Mouse (Mus musculus): Measurements from ENCODE around the gene Tshz2. TPM values are rescaled to one million over a fixed set of nuclear protein-coding genes. Genes with fewer than 3 reads are reported as not detected.

Tshz2 gene
- polyA plus RNA-seq, 1 experiment from 2014 or later, result 1.0 TPM

GRCm38 (mm10) chr2:169636414-169636813 lies 3.6 kb downstream of the Tshz2 start:
- no peak overlapping the region for H3K4me2 ChIP-seq (ENCODE audit: low read depth, low read length)
- no peaks in the 10 kb centered on the region; the same call in 1 of the 2 replicates for H3K4me1 ChIP-seq (ENCODE audit: control insufficient read depth, low read depth, low read length)
- no peaks in the 10 kb centered on the region for H3K9me3 ChIP-seq (replicated peaks; ENCODE audit: control insufficient read depth, low read length)
- ATAC-seq (ENCODE audit: low read depth), result no peak
- 64% methylated on average over 4 of the region's 4 CpGs for WGBS (ENCODE audit: insufficient replicate concordance)
- no peak overlapping the region for H3K4me3 ChIP-seq (ENCODE audit: low read depth, low read length)
- H3K27me3 ChIP-seq (ENCODE audit: control insufficient read depth, insufficient read depth, low read depth, low read length), result peaks cover 3% of the 10 kb centered on the region; the same call in 1 of the 2 replicates
- H3K36me3 ChIP-seq (ENCODE audit: control insufficient read depth, insufficient read depth), result no peaks in the 10 kb centered on the region
- no peak overlapping the region for H3K9ac ChIP-seq (ENCODE audit: low read depth, low read length)
- no peak overlapping the region for H3K27ac ChIP-seq (ENCODE audit: low read length)

- Histone ChIP-seq H3K9ac (ENCODE audit: low read depth, low read length) (no peak overlapping the region), H3K9me3 (replicated peaks; ENCODE audit: control insufficient read depth, low read length) (no peaks in the 10 kb centered on the region), H3K36me3 (ENCODE audit: control insufficient read depth, insufficient read depth) (no peaks in the 10 kb centered on the region), H3K27me3 (ENCODE audit: control insufficient read depth, insufficient read depth, low read depth, low read length) (no peaks in the 10 kb centered on the region), H3K4me3 (ENCODE audit: low read depth, low read length) (no peak overlapping the region), H3K4me1 (ENCODE audit: control insufficient read depth, low read depth, low read length) (no peaks in the 10 kb centered on the region), H3K27ac (ENCODE audit: low read length) (no peak overlapping the region), H3K4me2 (ENCODE audit: low read depth, low read length) (no peak overlapping the region)
- no peak for ATAC-seq (ENCODE audit: low read depth)
- WGBS (ENCODE audit: insufficient replicate concordance), result 67% methylated on average over 14 of the region's 14 CpGs
These were observed 8.7 kb downstream of the Tshz2 start for GRCm38 (mm10) chr2:169641547-169641946.

- no peaks in the 10 kb centered on the region for H3K4me1 ChIP-seq (ENCODE audit: control insufficient read depth, low read depth, low read length)
These were observed 9.6 kb downstream of the Tshz2 start for GRCm38 (mm10) chr2:169642420-169642819.

GRCm38 (mm10) chr2:169647091-169647490 lies 14.3 kb downstream of the Tshz2 start:
- H3K9ac ChIP-seq (ENCODE audit: low read depth, low read length), result no peak overlapping the region
- no peak for ATAC-seq (ENCODE audit: low read depth)
- no peaks in the 10 kb centered on the region for H3K9me3 ChIP-seq (replicated peaks; ENCODE audit: control insufficient read depth, low read length)
- H3K4me1 ChIP-seq (ENCODE audit: control insufficient read depth, low read depth, low read length), result no peaks in the 10 kb centered on the region
- H3K4me2 ChIP-seq (ENCODE audit: low read depth, low read length), result no peak overlapping the region
- no peak overlapping the region for H3K27ac ChIP-seq (ENCODE audit: low read length)
- H3K27me3 ChIP-seq (ENCODE audit: control insufficient read depth, insufficient read depth, low read depth, low read length), result no peaks in the 10 kb centered on the region
- no peak overlapping the region for H3K4me3 ChIP-seq (ENCODE audit: low read depth, low read length)
- no peaks in the 10 kb centered on the region for H3K36me3 ChIP-seq (ENCODE audit: control insufficient read depth, insufficient read depth)
- WGBS (ENCODE audit: insufficient replicate concordance), result 75% methylated on average over 7 of the region's 7 CpGs

More at GRCm38 (mm10) chr2:169642420-169642819, 9.6 kb downstream of the Tshz2 start:
- H3K4me2 ChIP-seq (ENCODE audit: low read depth, low read length), result no peak overlapping the region
- H3K9me3 ChIP-seq (replicated peaks; ENCODE audit: control insufficient read depth, low read length), result no peaks in the 10 kb centered on the region
- WGBS (ENCODE audit: insufficient replicate concordance), result 66% methylated on average over 8 of the region's 8 CpGs
- no peaks in the 10 kb centered on the region for H3K27me3 ChIP-seq (ENCODE audit: control insufficient read depth, insufficient read depth, low read depth, low read length)
- ATAC-seq (ENCODE audit: low read depth), result no peak
- no peaks in the 10 kb centered on the region for H3K36me3 ChIP-seq (ENCODE audit: control insufficient read depth, insufficient read depth)
- no peak overlapping the region for H3K4me3 ChIP-seq (ENCODE audit: low read depth, low read length)
- no peak overlapping the region for H3K9ac ChIP-seq (ENCODE audit: low read depth, low read length)
- no peak overlapping the region for H3K27ac ChIP-seq (ENCODE audit: low read length)

- no peaks in the 10 kb centered on the region for H3K4me1 ChIP-seq (ENCODE audit: control insufficient read depth, low read depth, low read length)
- H3K9ac ChIP-seq (ENCODE audit: low read depth, low read length), result no peak overlapping the region
- no peaks in the 10 kb centered on the region for H3K27me3 ChIP-seq (ENCODE audit: control insufficient read depth, insufficient read depth, low read depth, low read length)
- no peaks in the 10 kb centered on the region for H3K36me3 ChIP-seq (ENCODE audit: control insufficient read depth, insufficient read depth)
- no peak for ATAC-seq (ENCODE audit: low read depth)
- H3K4me3 ChIP-seq (ENCODE audit: low read depth, low read length), result no peak overlapping the region
- no peaks in the 10 kb centered on the region for H3K9me3 ChIP-seq (replicated peaks; ENCODE audit: control insufficient read depth, low read length)
- 49% methylated on average over 7 of the region's 7 CpGs for WGBS (ENCODE audit: insufficient replicate concordance)
- H3K27ac ChIP-seq (ENCODE audit: low read length), result no peak overlapping the region
- no peak overlapping the region for H3K4me2 ChIP-seq (ENCODE audit: low read depth, low read length)
These were observed 16.6 kb downstream of the Tshz2 start for GRCm38 (mm10) chr2:169649262-169649885.

DNA sequence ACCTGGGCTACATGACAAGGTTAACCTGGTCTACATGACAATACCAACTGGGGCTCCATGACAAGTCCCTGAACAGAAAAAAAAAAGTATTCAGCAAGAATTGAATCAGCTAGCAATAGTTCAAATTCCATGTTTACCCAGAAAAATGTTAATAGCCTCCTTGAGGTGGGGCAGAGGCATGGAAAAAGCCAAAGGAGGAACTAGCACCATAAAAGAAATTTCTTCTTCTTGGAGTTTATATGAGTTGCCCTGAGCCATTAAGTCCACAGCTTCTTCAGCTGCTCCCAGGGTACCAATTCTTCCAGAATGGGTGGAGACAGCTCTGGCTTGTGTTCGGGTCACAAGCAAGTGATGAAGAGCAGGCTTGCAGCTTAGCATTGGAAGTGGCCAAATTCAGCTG lies 20.5 kb downstream of the Tshz2 start:
- no peak overlapping the region for H3K9ac ChIP-seq (ENCODE audit: low read depth, low read length)
- H3K27me3 ChIP-seq (ENCODE audit: control insufficient read depth, insufficient read depth, low read depth, low read length), result no peaks in the 10 kb centered on the region
- H3K27ac ChIP-seq (ENCODE audit: low read length), result no peak overlapping the region
- no peaks in the 10 kb centered on the region for H3K36me3 ChIP-seq (ENCODE audit: control insufficient read depth, insufficient read depth)
- H3K9me3 ChIP-seq (replicated peaks; ENCODE audit: control insufficient read depth, low read length), result no peaks in the 10 kb centered on the region
- no peak overlapping the region for H3K4me3 ChIP-seq (ENCODE audit: low read depth, low read length)
- WGBS (ENCODE audit: insufficient replicate concordance), result 46% methylated on average over 1 of the region's 1 CpGs
- no peak for ATAC-seq (ENCODE audit: low read depth)
- no peak overlapping the region for H3K4me2 ChIP-seq (ENCODE audit: low read depth, low read length)
- no peaks in the 10 kb centered on the region for H3K4me1 ChIP-seq (ENCODE audit: control insufficient read depth, low read depth, low read length)

DNA sequence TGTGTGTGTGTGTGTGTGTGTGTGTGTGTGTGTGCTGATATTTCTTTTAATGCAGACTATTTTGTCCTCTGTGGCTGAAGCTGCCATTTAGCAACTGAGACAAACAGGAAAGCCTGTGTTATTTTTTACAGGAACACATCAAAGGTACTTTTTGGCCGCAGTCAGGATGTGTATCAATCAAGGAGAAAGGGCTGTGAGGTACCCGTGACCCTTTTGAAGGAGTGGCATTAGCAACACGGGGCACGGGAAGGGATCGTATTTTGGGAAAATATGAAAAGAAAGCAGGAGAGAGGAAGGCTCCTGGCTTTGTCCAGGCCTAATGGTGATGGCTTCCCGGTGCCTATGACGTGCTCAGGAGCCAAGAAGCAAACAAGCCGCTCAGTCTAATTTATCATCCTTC lies 31.0 kb downstream of the Tshz2 start:
- no peak for ATAC-seq (ENCODE audit: low read depth)
- WGBS (ENCODE audit: insufficient replicate concordance), result 52% methylated on average over 8 of the region's 8 CpGs
- Histone ChIP-seq H3K4me2 (ENCODE audit: low read depth, low read length) (no peak overlapping the region), H3K36me3 (ENCODE audit: control insufficient read depth, insufficient read depth) (no peaks in the 10 kb centered on the region), H3K9me3 (replicated peaks; ENCODE audit: control insufficient read depth, low read length) (no peaks in the 10 kb centered on the region), H3K4me1 (ENCODE audit: control insufficient read depth, low read depth, low read length) (no peaks in the 10 kb centered on the region), H3K9ac (ENCODE audit: low read depth, low read length) (no peak overlapping the region), H3K27ac (ENCODE audit: low read length) (no peak overlapping the region), H3K4me3 (ENCODE audit: low read depth, low read length) (no peak overlapping the region), H3K27me3 (ENCODE audit: control insufficient read depth, insufficient read depth, low read depth, low read length) (no peaks in the 10 kb centered on the region)

- no peak overlapping the region for H3K9ac ChIP-seq (ENCODE audit: low read depth, low read length)
- no peak overlapping the region for H3K27ac ChIP-seq (ENCODE audit: low read length)
- no peaks in the 10 kb centered on the region for H3K36me3 ChIP-seq (ENCODE audit: control insufficient read depth, insufficient read depth)
- WGBS (ENCODE audit: insufficient replicate concordance), result 56% methylated on average over 7 of the region's 7 CpGs
- no peak for ATAC-seq (ENCODE audit: low read depth)
- H3K4me2 ChIP-seq (ENCODE audit: low read depth, low read length), result no peak overlapping the region
- no peaks in the 10 kb centered on the region for H3K9me3 ChIP-seq (replicated peaks; ENCODE audit: control insufficient read depth, low read length)
- no peaks in the 10 kb centered on the region for H3K4me1 ChIP-seq (ENCODE audit: control insufficient read depth, low read depth, low read length)
- H3K4me3 ChIP-seq (ENCODE audit: low read depth, low read length), result no peak overlapping the region
- H3K27me3 ChIP-seq (ENCODE audit: control insufficient read depth, insufficient read depth, low read depth, low read length), result no peaks in the 10 kb centered on the region
These were observed 38.5 kb downstream of the Tshz2 start for GRCm38 (mm10) chr2:169671264-169671663.

GRCm38 (mm10) chr2:169673786-169674185 lies 41.0 kb downstream of the Tshz2 start:
- H3K9me3 ChIP-seq (replicated peaks; ENCODE audit: control insufficient read depth, low read length), result no peaks in the 10 kb centered on the region
- WGBS (ENCODE audit: insufficient replicate concordance), result 63% methylated on average over 6 of the region's 6 CpGs

More at GRCm38 (mm10) chr2:169673786-169674185, 41.0 kb downstream of the Tshz2 start:
- H3K9ac ChIP-seq (ENCODE audit: low read depth, low read length), result no peak overlapping the region
- no peak overlapping the region for H3K27ac ChIP-seq (ENCODE audit: low read length)
- H3K4me1 ChIP-seq (ENCODE audit: control insufficient read depth, low read depth, low read length), result no peaks in the 10 kb centered on the region
- no peak for ATAC-seq (ENCODE audit: low read depth)
- no peak overlapping the region for H3K4me2 ChIP-seq (ENCODE audit: low read depth, low read length)
- H3K27me3 ChIP-seq (ENCODE audit: control insufficient read depth, insufficient read depth, low read depth, low read length), result no peaks in the 10 kb centered on the region
- H3K4me3 ChIP-seq (ENCODE audit: low read depth, low read length), result no peak overlapping the region
- H3K36me3 ChIP-seq (ENCODE audit: control insufficient read depth, insufficient read depth), result no peaks in the 10 kb centered on the region

Data from liver, embryonic 16.5 days (tissue).